Mouse (Mus musculus): ENCODE results near the gene Rps29.

Rps29 gene

GRCm38 (mm10) chr12:69129634-69130310, 29.2 kb downstream of the Rps29 start:
- DNase-seq (ENCODE audit: inconsistent ontology term) = no peak

- no peak for DNase-seq (ENCODE audit: inconsistent ontology term)
Measured at GRCm38 (mm10) chr12:69127626-69128025, 31.4 kb downstream of the Rps29 start.

- DNase-seq (ENCODE audit: inconsistent ontology term) = no peak
Measured at GRCm38 (mm10) chr12:69127170-69127569, 31.8 kb downstream of the Rps29 start.

DNA sequence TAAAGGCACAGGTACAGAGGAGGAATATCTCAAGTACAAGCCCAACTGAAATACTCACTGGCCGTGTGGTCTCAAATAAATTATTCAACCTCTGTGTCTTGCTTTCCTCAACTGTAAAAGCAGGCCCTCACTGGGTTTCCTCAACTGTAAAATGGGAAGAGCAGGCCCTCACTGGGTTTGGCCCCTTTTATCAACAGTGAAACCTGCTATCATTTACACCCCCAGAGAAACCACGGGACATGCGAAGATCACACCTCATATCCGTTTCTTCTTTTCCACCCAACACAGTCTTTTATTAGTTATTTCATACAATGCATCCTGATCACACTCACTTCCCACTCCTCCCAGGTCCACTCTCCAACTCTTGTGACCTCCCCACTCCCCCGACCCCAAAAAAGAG, 33.9 kb downstream of the Rps29 start:
- no peak for DNase-seq (ENCODE audit: inconsistent ontology term)

DNA sequence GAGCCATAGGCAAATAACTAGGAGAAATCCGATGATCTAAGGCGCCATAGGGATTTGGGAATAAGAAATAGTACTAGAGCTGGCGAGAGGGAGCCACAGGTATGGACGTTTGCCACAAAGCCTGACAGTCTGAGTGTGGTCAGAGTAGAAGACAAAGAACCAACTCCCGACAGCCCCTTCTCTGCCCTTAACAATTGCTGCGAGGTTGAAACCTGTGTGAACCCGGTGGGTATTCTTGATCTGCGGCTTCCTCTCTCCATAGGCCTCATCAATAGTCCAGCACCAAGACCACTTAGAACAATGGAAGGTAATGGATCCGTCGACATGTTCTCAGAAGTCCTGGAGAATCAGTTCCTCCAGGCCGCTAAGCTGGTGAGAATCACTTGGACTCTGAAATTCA, 36.2 kb downstream of the Rps29 start:
- DNase-seq (ENCODE audit: inconsistent ontology term) = no peak

GRCm38 (mm10) chr12:69119908-69120307, 39.1 kb downstream of the Rps29 start:
- no peak for DNase-seq (ENCODE audit: inconsistent ontology term)
